Mouse (Mus musculus): ENCODE measurements around the gene Tgfb2.

The Tgfb2 gene

DNA sequence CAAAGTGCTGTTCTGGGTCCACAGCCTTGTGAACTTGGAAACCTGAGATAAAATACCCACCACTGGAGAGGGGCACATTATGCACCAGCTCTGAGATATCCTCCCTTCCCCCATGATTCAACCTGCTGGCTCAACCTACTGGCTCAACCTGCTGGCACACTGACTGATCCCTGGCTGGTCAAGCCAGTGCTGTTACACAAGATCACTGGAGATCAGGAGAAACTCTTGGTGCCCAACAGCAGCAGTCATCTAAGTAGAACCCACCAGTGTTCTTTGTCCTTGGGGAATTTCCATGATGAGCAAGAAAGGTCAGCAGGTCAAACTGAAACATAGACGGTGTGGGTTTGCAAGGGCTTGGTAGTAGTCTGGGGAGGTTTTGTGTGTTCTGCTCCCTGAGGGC, 49.6 kb downstream of the Tgfb2 start:
- DNase-seq (ENCODE audit: low spot score) = no peak

DNA sequence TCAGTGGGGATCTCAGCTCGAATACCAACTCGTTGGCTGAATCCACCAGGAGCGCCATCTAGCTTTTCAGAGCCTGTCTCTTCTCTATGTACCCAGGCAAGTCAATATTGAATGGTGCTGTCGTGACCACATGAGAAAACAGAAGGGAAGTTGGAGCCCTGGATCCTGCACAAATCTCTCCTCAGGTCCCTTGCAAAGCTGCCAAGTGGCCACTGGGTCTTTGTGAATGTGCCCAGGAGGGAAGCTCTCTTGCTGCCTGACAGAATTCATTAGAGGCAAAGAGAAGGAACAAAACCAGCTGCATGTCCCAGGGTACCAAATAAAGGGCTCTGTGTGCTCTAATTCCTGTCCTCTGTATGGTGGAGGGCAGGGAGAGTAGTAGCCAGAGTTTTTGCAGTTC, 50.7 kb downstream of the Tgfb2 start:
- no peak for DNase-seq (ENCODE audit: low spot score)

DNA sequence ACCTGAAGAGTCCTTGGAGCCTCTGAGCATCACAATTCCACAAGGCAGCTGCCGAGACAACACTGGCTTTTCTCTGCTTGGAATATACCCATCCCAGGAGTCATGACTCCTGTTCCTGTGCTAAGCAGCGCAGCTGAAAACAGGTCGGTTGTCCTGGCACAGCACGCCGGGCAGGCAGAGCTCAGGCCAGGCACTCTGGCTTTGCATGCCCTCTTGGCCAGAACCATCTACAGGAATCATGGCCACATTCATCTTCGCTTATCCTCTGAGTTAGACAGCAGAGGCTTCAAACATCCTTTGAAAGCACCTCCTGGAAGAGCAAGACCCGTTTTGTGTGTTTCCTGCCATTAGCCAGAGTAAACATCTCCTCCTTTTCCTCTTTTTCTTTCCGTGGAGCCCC, 53.6 kb downstream of the Tgfb2 start:
- DNase-seq (ENCODE audit: low spot score) = no peak

DNA sequence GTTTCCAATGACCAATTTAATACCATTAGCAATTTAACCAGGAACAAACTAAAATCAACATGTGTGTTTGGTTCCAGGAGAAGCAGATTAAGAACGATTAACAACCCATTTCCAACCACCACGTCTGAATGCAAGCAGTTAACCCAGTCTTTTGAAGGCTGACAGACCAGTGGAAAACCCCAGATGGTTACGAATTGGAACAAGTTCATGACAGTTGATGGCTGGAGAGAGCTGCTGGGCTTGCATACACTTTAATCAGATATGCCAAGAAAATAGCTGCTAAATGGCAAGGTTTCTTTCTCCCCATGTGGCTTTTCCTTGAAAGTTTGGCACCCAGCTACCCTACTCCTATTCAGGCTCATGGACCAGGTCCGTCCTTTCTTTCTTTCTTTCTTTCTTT, 55.8 kb downstream of the Tgfb2 start:
- DNase-seq (ENCODE audit: low spot score) = no peak

DNA sequence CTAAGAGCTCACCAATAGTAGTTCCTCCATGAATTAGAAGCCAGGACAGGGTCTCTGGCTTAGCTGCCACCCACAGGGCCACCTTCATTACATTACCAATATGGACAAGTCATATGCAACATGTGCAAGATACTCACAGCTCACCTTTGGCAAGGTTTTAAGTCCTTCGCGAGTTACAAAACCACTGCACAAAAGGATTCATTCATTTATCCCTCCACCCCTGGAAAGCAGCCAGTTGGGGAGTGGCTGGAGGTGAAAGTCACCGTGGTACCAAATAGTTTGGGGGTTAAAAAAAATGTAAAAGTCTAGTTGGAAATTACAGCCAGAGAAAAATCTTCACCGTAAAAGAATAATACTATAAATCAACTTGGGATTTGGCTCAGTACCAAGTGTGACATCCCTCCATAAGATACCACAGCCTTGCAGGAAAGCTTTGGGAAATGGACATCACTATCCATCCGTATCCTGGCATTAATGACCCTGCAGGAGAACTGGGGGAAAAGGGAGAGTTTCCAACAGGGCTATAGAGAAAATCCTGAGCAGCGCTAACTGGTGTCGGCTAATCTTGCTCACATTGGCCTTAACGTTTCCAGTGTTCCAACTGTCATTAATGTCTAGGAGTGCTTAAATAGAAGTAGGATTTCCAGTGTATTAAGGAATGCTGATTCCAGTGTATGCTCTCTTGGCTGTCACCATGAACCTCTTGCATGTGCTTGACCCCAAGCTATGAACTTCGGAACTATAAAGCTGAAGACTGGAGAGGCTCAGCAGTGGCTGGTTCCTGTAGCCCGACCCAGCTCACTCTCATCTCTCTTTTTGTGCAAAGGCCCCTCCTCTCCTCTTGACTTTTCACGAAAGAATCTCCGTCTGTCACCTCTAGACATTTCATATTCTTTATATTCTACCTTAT, 68.2 kb downstream of the Tgfb2 start:
- no peak for DNase-seq (ENCODE audit: low spot score)

DNA sequence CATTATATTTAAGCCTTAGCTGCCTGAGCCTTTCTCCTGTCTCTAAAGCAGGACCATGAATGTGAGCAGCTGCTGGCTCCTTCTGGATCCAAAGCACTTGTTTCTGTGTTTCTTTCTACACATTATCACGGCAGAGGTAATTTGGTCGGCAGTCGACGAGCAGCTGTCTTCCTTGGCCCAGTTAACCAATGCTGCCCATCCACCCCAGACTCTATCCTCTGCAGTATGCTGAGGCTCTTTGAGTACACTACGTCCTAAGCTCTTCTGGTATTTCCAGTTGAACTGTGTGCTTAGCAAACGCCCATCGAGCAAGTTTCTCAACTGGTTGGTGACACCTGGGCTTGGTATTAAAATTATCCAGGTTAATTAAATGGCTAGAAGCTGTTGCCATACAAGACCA, 70.7 kb downstream of the Tgfb2 start:
- peak; percentile 11 for DNase-seq (ENCODE audit: low spot score)

DNA sequence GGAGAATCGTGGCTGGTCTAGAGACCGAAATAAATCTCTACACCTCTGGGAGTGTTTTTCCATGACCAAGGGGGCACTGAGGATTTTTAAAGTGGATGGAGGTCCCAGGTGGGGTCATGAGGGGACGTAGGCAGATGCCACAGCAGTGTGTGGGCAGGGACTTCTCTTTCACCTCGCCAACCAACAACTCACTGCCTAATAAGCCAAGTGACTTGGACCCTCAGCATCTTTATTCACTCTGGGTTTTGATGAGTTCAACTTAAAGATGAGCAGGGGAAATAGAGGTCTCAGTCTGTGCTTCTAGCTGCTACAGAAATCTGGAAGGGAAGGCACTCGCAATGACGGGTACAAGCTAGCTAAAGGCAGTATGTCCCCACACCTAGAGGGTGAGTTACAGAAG, 74.3 kb downstream of the Tgfb2 start:
- DNase-seq (ENCODE audit: low spot score) = no peak

DNA sequence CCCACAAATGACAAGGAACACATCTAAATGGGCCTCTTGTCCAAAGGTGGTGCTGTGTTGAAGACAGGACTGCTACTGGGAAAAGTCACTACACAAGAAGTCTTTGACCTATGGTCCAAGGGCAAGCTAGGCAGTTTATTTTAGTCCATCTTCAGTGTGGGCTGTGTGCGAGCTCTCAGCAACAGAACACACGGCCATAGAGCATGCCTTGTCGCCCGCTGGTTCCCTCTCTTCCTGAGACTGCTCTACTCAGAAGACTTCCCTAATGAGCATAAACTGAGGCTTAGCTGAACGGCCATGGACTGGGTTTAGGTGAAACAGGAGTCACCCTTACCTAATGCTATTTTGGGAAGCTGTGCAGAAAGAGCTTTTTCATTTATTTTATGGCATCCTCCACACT, 74.8 kb downstream of the Tgfb2 start:
- no peak for DNase-seq (ENCODE audit: low spot score)

DNA sequence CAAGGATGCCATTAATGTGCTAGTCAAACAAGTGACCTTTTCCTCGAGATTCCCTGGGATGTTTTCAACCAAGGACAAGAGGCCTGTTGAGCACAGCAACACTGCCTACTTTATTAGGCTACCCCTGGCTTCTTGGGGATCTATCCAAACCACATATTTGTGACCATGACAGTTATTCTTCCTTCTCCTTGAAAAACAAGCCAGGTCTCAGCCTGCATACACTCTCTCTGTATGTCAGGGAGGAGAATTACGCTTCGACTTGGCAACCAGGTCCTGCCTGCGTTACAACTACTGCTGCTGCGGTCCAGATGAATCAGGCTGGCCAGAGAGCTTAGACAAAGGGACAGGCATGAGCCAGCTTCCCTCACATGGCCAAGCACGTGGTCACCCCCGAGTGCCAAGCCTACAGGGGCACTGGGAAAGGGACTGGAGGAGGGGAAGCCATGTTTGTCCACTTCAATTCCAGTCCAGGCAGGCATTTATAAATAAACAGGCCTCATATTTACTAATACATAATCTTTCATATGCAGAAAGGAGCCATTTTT, 78.3 kb downstream of the Tgfb2 start:
- peak; percentile 36 for DNase-seq (ENCODE audit: low spot score)

DNA sequence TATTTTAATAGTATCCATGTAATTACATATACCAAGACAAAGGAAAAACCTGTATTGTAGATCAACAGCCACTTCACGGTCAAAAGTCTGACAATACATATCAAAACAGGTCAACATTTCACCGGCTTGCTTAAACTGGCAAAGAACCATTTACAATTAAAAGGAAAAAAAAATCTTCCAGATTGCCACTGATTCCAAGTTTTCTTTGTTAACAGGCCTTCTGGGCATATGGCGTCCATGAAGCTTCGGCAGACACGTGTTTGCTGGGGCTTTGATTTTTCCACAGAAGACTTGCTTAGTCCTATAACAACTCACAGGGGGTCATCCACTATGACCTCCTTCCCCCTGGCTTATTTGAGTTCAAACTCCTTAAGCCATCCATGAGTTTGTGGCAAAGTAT, 81.3 kb downstream of the Tgfb2 start:
- no peak for DNase-seq (ENCODE audit: low spot score)

DNA sequence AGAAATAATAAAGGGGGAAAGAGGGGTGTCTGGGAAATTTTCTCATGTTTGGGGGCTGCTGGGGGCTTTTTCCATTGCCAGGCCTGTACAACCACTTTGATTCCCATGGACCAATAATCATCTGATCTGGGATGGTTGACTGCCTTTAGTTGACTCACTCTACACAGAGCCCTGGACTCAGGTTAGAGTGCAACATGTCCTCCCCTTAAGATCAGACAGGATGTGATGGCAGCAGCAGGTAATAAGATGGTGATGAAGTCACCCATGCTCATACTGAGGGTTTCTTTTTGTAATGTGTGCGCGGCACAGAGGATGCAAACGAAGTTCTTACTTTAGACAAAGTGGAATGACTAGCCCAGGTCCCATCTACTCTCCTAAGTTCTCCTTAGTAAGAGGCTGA, 84.0 kb downstream of the Tgfb2 start:
- no peak for DNase-seq (ENCODE audit: low spot score)

DNA sequence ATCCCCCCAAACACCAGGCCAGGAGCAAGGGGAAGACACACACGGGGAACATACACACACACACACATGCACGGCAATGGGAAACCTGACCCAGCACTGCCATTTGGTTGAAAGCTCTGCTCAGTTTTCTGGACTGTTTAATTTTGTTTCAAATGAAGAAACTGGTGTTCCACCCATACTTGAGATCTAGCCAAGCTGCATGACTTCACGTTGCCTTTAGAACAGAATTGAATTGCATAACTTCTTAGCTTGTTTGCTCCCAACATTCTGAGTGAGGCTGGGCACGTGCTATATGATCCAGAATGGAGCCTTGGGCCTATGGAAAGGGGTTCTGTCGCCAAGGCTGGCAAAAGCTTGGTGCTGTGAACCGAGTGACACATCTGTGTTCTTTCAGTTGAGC, 87.5 kb downstream of the Tgfb2 start:
- DNase-seq (ENCODE audit: low spot score) = peak; percentile 32

DNA sequence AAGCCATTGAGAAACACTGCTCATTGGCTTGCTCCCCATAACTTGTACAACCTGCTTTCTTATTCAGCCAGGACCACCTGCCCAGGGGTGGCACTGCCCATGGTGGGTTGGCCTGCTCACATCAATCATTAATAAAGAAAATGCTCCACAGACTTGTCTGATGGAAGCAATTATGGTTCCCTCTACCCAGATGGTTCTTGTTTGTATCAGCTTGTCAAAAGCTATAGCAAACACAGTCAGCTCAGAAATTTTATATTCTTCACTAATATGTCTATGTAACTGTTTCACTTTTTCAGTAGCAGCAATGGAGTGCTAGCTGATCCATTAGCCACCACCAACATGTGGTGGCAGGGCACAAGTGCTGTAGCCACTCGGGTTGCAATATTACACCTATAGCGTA, 94.4 kb downstream of the Tgfb2 start:
- no peak for DNase-seq (ENCODE audit: low spot score)

DNA sequence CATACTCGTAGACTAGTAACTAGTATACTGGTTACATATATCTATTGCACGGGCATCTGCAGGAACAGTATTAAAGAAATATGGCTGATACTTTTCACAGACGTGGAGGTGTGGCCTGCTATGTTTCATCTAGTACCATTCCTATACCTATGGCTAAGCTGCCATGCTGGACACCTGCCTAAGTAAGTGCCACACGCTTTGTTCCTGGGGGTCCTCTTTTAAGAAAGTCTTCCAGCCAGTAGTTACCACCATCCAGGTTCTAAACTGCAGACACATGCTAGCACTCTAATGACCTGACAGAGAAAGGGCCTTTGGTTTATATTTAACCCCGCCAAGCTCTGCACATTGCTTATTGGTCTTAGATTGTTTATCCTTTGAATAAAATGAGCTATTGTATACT, 95.3 kb downstream of the Tgfb2 start:
- DNase-seq (ENCODE audit: low spot score) = no peak

DNA sequence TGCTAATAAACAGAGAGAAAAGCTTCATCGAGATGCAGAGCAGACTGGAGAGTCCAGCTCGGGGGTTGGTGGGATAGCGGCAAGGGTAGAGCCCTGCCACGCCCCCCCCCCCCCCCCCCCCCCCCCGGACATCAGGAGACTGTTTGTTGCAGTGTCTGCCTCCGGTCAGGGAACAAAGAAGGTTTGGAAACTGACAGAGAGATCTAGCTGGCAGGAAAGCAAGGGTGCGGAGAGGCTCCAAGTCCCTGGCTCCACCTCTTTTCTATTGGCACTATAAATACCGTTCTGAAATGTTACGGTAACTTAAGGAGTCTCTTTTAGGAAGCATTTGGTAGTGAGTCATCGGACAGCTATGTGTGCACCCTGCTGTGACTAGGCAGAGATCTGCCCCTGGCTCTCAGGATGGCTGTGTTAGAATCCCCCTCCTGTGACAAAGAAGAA, 96.0 kb downstream of the Tgfb2 start:
- DNase-seq (ENCODE audit: low spot score) = peak; percentile 53

DNA sequence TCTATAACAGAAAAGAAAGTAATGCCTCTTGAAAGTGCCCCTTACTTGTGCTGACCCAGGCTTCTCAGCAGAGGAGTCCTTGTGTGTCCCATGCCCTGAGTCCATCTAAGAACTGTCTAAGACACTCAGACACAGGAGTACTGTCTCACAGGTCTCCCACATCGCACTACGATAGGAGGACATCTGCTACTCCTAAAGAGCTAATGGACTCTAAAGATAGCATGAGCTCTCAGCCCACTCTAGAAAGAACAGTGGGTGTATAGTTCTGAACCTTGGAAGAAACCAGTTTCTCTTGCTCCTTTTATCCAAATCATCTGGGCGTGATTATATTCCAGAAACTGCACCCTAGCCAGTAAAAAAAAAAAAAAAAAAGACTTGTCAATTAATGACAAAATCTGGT, 97.7 kb downstream of the Tgfb2 start:
- no peak for DNase-seq (ENCODE audit: low spot score)

DNA sequence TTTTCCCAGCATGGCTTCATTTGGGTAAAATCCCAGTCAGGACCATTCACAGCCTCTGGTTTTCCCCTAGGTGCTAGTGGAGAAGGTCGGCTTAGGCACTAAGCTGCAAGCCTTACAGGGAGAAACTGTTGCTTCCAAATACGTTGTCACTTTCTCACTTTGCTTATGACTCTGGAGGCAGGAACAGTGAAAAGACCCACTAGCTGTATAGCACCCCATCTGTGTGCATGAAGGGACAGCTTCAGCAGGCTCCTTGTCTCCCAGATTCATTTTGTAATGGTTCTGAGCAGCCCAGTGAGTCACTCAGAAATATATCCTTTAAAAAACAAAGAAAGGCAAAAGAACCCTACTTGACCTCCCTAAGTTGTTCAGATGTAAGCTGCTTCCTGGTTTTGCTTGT, 100.2 kb downstream of the Tgfb2 start:
- DNase-seq (ENCODE audit: low spot score) = no peak

DNA sequence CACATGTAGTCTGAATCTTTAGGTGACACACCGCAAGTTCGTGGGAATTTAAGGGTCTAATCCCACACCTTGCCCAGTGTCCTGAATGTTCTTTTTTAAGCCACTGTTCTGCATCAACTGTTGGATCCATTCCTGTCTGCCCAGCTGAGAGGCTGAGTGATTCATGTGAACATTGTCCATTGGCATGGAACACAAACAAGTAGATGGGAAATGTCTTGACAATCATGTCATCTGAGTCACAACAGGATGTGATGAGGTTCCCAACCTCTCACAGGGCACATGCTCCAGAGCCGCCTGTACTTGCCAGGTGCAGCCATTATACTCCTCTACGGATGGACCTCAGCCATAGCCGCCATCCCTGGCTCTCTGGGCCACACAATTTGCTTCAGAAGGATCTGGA, 101.7 kb downstream of the Tgfb2 start:
- no peak for DNase-seq (ENCODE audit: low spot score)

DNA sequence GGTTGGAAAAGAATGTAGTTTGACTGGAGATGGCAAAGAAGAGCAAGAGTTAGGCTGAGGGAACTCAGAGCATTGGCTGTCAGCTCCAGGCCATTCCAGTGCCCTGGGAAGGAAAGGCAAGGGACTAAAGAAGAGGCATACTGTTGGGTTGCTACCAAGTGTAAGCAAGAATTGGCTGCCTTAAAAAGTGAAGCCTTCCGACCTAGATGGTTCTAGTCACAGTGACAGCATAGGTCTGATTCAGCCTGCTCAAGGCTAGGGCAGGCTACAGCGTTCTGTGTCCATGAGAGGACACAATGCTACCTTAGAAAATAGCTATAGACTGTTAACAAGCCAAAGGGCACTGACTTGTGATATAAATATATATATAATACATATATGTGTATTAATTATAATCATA, 117.6 kb downstream of the Tgfb2 start:
- no peak for DNase-seq (ENCODE audit: low spot score)

DNA sequence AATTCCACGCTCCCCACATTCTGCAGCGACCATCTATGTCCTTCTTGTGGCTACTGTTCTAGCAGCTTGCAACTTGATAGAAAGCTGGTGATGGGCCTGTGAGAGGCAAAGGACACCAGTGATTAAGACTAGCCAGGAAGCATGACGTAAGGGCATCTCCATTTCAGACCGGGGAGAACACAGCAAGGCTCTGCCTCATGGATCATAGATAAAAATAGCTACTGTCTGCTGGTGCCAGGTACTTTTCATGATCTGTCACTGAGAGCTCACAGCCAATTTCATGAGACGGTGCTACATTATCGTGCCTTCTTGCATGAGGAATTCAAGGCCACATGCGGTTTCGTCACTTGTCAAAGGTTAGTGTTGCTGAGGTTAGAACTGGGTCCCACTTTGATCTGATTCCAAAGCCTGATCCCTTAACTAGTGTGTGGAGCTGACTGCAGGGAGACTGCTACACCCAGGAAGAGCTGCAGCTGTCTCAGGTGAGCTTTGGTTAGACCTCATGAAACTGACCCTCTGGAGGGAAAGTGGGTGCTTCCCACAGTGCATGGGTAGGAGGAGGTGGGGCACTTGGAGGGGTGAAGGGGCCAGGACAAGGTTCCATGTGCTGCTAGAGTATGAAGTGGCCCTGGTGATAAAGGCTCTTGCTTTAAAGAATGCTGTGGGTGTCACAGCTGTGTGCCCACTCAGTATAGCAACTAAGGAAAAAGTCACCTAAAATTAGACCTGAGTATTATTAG, 118.6 kb downstream of the Tgfb2 start:
- no peak for DNase-seq (ENCODE audit: low spot score)

DNA sequence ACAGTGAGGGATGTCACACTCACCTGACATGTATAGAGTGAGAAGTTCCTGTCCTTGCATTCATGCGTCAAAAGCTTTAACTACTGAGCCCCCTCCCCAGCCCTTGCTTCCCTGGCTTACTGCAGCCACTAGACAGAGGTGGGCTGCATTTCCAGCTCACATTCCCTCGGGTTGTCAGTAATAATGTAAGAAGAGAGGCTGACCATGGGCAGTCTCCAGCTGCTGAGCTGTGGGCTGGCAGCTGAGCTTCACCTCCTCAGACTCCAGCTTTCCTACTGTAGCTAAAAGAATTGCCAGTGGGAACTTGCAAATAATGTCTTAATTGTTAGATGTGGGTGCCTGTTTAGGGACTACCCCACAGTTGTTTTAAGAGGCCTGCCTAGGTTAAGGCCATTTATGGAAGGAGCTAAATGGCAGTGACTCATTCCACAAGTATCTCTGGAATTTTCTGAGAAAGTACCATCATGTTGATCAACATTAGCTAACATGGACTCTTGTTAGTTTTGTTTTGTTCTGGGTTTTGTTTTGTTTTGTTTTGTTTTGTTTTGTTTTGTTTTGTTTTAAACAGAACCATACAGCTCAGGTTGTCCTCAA, 120.1 kb downstream of the Tgfb2 start:
- DNase-seq (ENCODE audit: low spot score) = no peak

DNA sequence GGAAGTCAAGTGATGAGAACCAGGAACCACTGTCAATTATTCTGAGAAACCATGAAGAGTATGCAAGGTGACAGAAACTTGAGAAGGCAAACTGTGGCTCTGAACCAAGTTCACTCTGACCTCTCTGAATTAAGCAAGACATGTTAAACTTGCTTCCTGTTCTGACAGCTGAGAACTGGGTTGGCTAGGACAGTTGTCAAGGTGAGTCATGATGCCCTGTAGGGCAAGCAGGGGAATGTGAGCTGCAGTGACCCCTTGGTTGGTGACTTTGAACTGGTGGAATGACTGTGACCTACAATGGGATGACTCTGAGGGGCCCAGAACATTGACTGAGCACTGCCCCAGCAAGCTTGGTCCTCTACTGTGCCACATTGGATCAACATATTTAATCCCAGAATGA, 121.9 kb downstream of the Tgfb2 start:
- DNase-seq (ENCODE audit: low spot score) = no peak

DNA sequence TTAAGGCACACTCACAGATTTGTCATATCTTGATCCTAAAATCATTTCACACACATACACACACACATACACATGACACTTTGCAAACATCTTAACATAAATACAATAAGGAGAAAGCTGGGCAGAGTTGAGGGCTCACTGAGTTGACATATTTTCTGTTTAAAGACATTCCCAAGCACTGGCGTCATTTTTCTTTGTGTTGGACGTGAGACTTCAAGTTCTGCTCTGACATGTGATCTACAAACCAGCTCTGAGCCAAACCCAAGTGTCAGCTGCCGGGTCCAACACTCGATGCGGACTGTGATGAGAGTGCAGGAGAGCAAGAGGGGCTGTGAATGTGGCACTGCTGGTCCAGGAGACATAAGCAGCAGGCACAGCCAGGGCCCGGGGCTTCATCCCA, 123.7 kb downstream of the Tgfb2 start:
- no peak for DNase-seq (ENCODE audit: low spot score)

Data from urinary bladder, postnatal 14 days (tissue).